Mouse (Mus musculus): ENCODE results near the gene Gm10715. TPM values are rescaled to one million over a fixed set of nuclear protein-coding genes. Genes with fewer than 3 reads are reported as not detected.
"Not testable (repeated sequence)": the region's sequence is repeated elsewhere in the genome, so short reads cannot be mapped to it uniquely, and the experiment has no call there.

Gene Gm10715
- polyA plus RNA-seq, 1 experiment from 2014 or later, result not detected

GRCm38 (mm10) chr9:3017108-3017507, 19.6 kb upstream of the Gm10715 start, which contains the start of gene Gm10719:
Gene Gm10719 (plus strand): TSS chr9:3017408.
- H3K36me3 ChIP-seq; H3K9me3 ChIP-seq (replicated peaks); H3K4me1 ChIP-seq; H3K27ac ChIP-seq (replicated peaks); DNase-seq (ENCODE audit: low spot score); H3K4me3 ChIP-seq; H3K27me3 ChIP-seq (ENCODE audit: low read depth, poor library complexity, severe bottlenecking): not testable (repeated sequence)
- WGBS, result 50% methylated on average over 1 of the region's 9 CpGs

GRCm38 (mm10) chr9:3018944-3019343, 17.7 kb upstream of the Gm10715 start:
- not testable (repeated sequence) for H3K36me3 ChIP-seq; H3K9me3 ChIP-seq (replicated peaks); H3K4me3 ChIP-seq; H3K4me1 ChIP-seq; DNase-seq (ENCODE audit: low spot score); H3K27me3 ChIP-seq (ENCODE audit: low read depth, poor library complexity, severe bottlenecking); H3K27ac ChIP-seq (replicated peaks)
- 62% methylated on average over 9 of the region's 9 CpGs for WGBS

- not testable (repeated sequence) for H3K27me3 ChIP-seq (ENCODE audit: low read depth, poor library complexity, severe bottlenecking); H3K4me3 ChIP-seq; DNase-seq (ENCODE audit: low spot score); H3K36me3 ChIP-seq; H3K4me1 ChIP-seq; H3K9me3 ChIP-seq (replicated peaks); H3K27ac ChIP-seq (replicated peaks)
- WGBS, result 73% methylated on average over 17 of the region's 19 CpGs
These were observed 16.6 kb upstream of the Gm10715 start for GRCm38 (mm10) chr9:3019835-3020727.

- not testable (repeated sequence) for H3K4me1 ChIP-seq; H3K27ac ChIP-seq (replicated peaks); H3K36me3 ChIP-seq; H3K27me3 ChIP-seq (ENCODE audit: low read depth, poor library complexity, severe bottlenecking); H3K4me3 ChIP-seq; H3K9me3 ChIP-seq (replicated peaks)
- peak; percentile 25 for DNase-seq (ENCODE audit: low spot score)
- 73% methylated on average over 11 of the region's 13 CpGs for WGBS
These were observed 14.2 kb upstream of the Gm10715 start for GRCm38 (mm10) chr9:3022316-3023008.

- 74% methylated on average over 12 of the region's 13 CpGs for WGBS
- DNase-seq (ENCODE audit: low spot score); H3K27ac ChIP-seq (replicated peaks): not testable (repeated sequence)
These were observed 13.2 kb upstream of the Gm10715 start, which contains the start of gene Gm10718 for GRCm38 (mm10) chr9:3023312-3023984. Gene Gm10718 (plus strand): TSS chr9:3023547.

GRCm38 (mm10) chr9:3023985-3024648, 12.6 kb upstream of the Gm10715 start:
- 77% methylated on average over 16 of the region's 16 CpGs for WGBS
- not testable (repeated sequence) for H3K27ac ChIP-seq (replicated peaks); H3K9me3 ChIP-seq (replicated peaks); DNase-seq (ENCODE audit: low spot score); H3K4me3 ChIP-seq; H3K36me3 ChIP-seq; H3K27me3 ChIP-seq (ENCODE audit: low read depth, poor library complexity, severe bottlenecking); H3K4me1 ChIP-seq

More at GRCm38 (mm10) chr9:3023312-3023984, 13.2 kb upstream of the Gm10715 start, which contains the start of gene Gm10718:
- H3K9me3 ChIP-seq (replicated peaks); H3K27me3 ChIP-seq (ENCODE audit: low read depth, poor library complexity, severe bottlenecking); H3K36me3 ChIP-seq; H3K4me3 ChIP-seq; H3K4me1 ChIP-seq: not testable (repeated sequence)

- H3K9me3 ChIP-seq (replicated peaks); DNase-seq (ENCODE audit: low spot score); H3K36me3 ChIP-seq; H3K27ac ChIP-seq (replicated peaks); H3K27me3 ChIP-seq (ENCODE audit: low read depth, poor library complexity, severe bottlenecking); H3K4me3 ChIP-seq; H3K4me1 ChIP-seq: not testable (repeated sequence)
- WGBS, result 71% methylated on average over 12 of the region's 12 CpGs
These were observed 11.7 kb upstream of the Gm10715 start, which contains the start of gene Gm10717 for GRCm38 (mm10) chr9:3024912-3025467. Gene Gm10717 (plus strand): TSS chr9:3025417.

GRCm38 (mm10) chr9:3025653-3026052, 11.0 kb upstream of the Gm10715 start:
- not testable (repeated sequence) for DNase-seq (ENCODE audit: low spot score); H3K4me3 ChIP-seq; H3K4me1 ChIP-seq; H3K27me3 ChIP-seq (ENCODE audit: low read depth, poor library complexity, severe bottlenecking); H3K27ac ChIP-seq (replicated peaks); H3K9me3 ChIP-seq (replicated peaks); H3K36me3 ChIP-seq
- whole genome bisulfite sequencing, result 69% methylated on average over 5 of the region's 6 CpGs

GRCm38 (mm10) chr9:3026136-3026535, 10.5 kb upstream of the Gm10715 start:
- not testable (repeated sequence) for H3K27ac ChIP-seq (replicated peaks); H3K36me3 ChIP-seq; H3K27me3 ChIP-seq (ENCODE audit: low read depth, poor library complexity, severe bottlenecking); H3K4me1 ChIP-seq; H3K9me3 ChIP-seq (replicated peaks); H3K4me3 ChIP-seq; DNase-seq (ENCODE audit: low spot score)
- WGBS, result 72% methylated on average over 5 of the region's 5 CpGs

GRCm38 (mm10) chr9:3026741-3027140, 9.9 kb upstream of the Gm10715 start:
- not testable (repeated sequence) for H3K27me3 ChIP-seq (ENCODE audit: low read depth, poor library complexity, severe bottlenecking); DNase-seq (ENCODE audit: low spot score); H3K36me3 ChIP-seq; H3K4me1 ChIP-seq; H3K9me3 ChIP-seq (replicated peaks); H3K4me3 ChIP-seq; H3K27ac ChIP-seq (replicated peaks)
- 66% methylated on average over 9 of the region's 9 CpGs for WGBS

GRCm38 (mm10) chr9:3027200-3027599, 9.5 kb upstream of the Gm10715 start:
- H3K4me3 ChIP-seq; H3K36me3 ChIP-seq; H3K27ac ChIP-seq (replicated peaks); H3K9me3 ChIP-seq (replicated peaks); H3K27me3 ChIP-seq (ENCODE audit: low read depth, poor library complexity, severe bottlenecking); H3K4me1 ChIP-seq: not testable (repeated sequence)
- 69% methylated on average over 9 of the region's 9 CpGs for WGBS
- DNase-seq (ENCODE audit: low spot score), result peak; percentile 68
